Mouse (Mus musculus): Measurements from ENCODE around the gene Tesmin. TPM values are rescaled to one million over a fixed set of nuclear protein-coding genes. Genes with fewer than 3 reads are reported as not detected.

Gene Tesmin
- polyA plus RNA-seq, 1 experiment from 2014 or later = 0.13 TPM

DNA sequence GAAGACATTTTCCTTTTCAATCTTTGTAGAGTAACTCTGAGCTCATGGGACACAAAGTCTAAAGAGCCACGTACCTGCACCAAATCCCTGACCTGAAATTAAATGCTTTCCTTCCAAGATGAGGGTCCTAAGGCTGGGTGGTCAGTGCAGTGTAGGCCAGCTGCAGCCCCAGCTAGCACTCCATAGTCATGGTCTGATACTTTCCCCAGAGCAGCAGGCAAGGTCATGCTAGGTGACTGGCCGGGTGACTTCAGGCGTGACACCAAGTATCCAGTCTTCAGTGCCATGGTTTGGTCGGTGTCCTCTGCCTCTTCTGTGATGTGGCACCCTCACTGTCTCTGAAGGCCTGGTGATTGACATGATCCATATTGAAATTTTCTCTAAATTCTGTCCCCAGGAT lies 11.4 kb downstream of the Tesmin start:
- 85% methylated on average over 4 of the region's 4 CpGs for WGBS

GRCm38 (mm10) chr19:3401504-3401903 lies 12.8 kb downstream of the Tesmin start:
- Histone ChIP-seq H3K4me3 (no peak overlapping the region), H3K9ac (replicated peaks) (no peak overlapping the region), H3K36me3 (no peaks in the 10 kb centered on the region), H3K4me2 (replicated peaks) (no peak overlapping the region), H3K27ac (replicated peaks) (no peak overlapping the region), H3K9me3 (no peaks in the 10 kb centered on the region), H3K27me3 (no peaks in the 10 kb centered on the region), H3K4me1 (no peaks in the 10 kb centered on the region)
- 90% methylated on average over 7 of the region's 7 CpGs for WGBS
- no peak for ATAC-seq (replicated peaks)

More for the DNA sequence above, 11.4 kb downstream of the Tesmin start:
- Histone ChIP-seq H3K4me3 (no peak overlapping the region), H3K27me3 (no peaks in the 10 kb centered on the region), H3K9ac (replicated peaks) (no peak overlapping the region), H3K9me3 (no peaks in the 10 kb centered on the region), H3K27ac (replicated peaks) (no peak overlapping the region), H3K4me2 (replicated peaks) (no peak overlapping the region), H3K36me3 (no peaks in the 10 kb centered on the region), H3K4me1 (no peaks in the 10 kb centered on the region)
- no peak for ATAC-seq (replicated peaks)

DNA sequence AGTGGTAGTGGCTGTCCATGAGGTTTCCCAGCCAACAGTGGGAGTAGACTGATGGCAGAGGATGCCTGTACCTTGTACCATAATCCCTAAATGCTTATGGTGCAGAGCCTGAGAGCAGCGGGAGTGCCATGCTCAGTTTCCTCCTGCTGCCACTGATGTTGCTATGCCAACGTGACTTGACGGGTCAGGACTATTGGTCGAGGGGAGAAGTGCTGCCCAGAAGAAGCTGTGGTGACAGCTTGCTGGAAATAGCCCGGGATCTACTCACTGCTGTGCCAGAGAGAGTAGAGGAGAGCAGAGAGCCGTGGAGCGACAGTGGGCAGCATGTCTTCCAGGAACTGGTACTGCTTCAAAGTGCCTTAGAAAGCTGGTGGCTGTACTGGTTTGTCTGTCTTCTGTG lies 13.3 kb downstream of the Tesmin start:
- Histone ChIP-seq H3K9ac (replicated peaks) (no peak overlapping the region), H3K9me3 (no peaks in the 10 kb centered on the region), H3K27me3 (no peaks in the 10 kb centered on the region), H3K4me3 (no peak overlapping the region), H3K27ac (replicated peaks) (no peak overlapping the region), H3K36me3 (no peaks in the 10 kb centered on the region), H3K4me1 (no peaks in the 10 kb centered on the region), H3K4me2 (replicated peaks) (no peak overlapping the region)
- 50% methylated on average over 7 of the region's 7 CpGs for WGBS
- no peak for ATAC-seq (replicated peaks)

GRCm38 (mm10) chr19:3402390-3402789 lies 13.7 kb downstream of the Tesmin start:
- WGBS = 88% methylated on average over 6 of the region's 6 CpGs
- no peak for ATAC-seq (replicated peaks)

GRCm38 (mm10) chr19:3404030-3404429 lies 15.4 kb downstream of the Tesmin start:
- ATAC-seq (replicated peaks) = no peak
- Histone ChIP-seq H3K4me1 (no peaks in the 10 kb centered on the region), H3K9ac (replicated peaks) (no peak overlapping the region), H3K27ac (replicated peaks) (no peak overlapping the region), H3K4me3 (no peak overlapping the region), H3K4me2 (replicated peaks) (no peak overlapping the region), H3K36me3 (no peaks in the 10 kb centered on the region), H3K27me3 (no peaks in the 10 kb centered on the region), H3K9me3 (no peaks in the 10 kb centered on the region)
- WGBS = 82% methylated on average over 7 of the region's 7 CpGs

More at GRCm38 (mm10) chr19:3402390-3402789, 13.7 kb downstream of the Tesmin start:
- Histone ChIP-seq H3K27ac (replicated peaks) (no peak overlapping the region), H3K4me3 (no peak overlapping the region), H3K36me3 (no peaks in the 10 kb centered on the region), H3K4me2 (replicated peaks) (no peak overlapping the region), H3K9ac (replicated peaks) (no peak overlapping the region), H3K9me3 (no peaks in the 10 kb centered on the region), H3K4me1 (no peaks in the 10 kb centered on the region), H3K27me3 (no peaks in the 10 kb centered on the region)

GRCm38 (mm10) chr19:3405531-3406281 lies 17.0 kb downstream of the Tesmin start:
- no peaks in the 10 kb centered on the region for H3K4me1 ChIP-seq
- H3K27me3 ChIP-seq = no peaks in the 10 kb centered on the region
- ATAC-seq (replicated peaks) = no peak
- no peaks in the 10 kb centered on the region for H3K9me3 ChIP-seq
- no peak overlapping the region for H3K4me2 ChIP-seq (replicated peaks)
- no peaks in the 10 kb centered on the region for H3K36me3 ChIP-seq
- no peak overlapping the region for H3K9ac ChIP-seq (replicated peaks)
- H3K4me3 ChIP-seq = no peak overlapping the region
- WGBS = 64% methylated on average over 1 of the region's 1 CpGs
- no peak overlapping the region for H3K27ac ChIP-seq (replicated peaks)

DNA sequence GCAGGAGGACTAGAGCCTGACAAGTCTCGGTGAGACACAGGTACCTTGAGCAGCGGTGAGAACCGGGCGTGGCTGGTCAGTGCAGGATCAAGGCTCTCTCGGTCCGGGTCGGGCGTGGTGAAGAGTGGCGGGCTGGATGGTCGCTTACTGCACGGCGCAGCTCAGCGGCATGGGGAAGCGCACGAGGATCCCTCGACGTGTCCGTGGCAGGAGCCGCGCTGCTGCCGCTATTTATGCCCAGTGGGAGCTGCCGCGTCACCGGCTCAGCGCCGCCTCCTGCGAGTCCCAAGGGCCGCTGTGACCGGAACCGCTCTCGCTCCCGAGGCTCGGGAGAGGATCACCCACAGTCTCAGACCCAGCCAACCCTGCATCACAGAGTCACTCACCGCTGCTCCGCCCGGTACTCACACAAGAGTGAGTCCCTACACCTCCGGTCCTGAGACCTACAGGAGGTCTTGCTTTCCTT lies 25.6 kb downstream of the Tesmin start, which contains the start of gene Gal:
Gal (minus strand) TSS at position 277 of the 466 bp plus-strand sequence.
- Histone ChIP-seq H3K27me3 (peaks cover 15% of the 10 kb centered on the region), H3K9me3 (no peaks in the 10 kb centered on the region)
- peak; percentile 26; the same call in 1 of the 2 replicates for ATAC-seq (replicated peaks)

GRCm38 (mm10) chr19:3419251-3419650 lies 30.6 kb downstream of the Tesmin start:
- Histone ChIP-seq H3K4me1 (peaks cover 3% of the 10 kb centered on the region), H3K9ac (replicated peaks) (no peak overlapping the region), H3K36me3 (no peaks in the 10 kb centered on the region), H3K9me3 (no peaks in the 10 kb centered on the region), H3K4me3 (no peak overlapping the region), H3K4me2 (replicated peaks) (no peak overlapping the region), H3K27ac (replicated peaks) (no peak overlapping the region), H3K27me3 (no peaks in the 10 kb centered on the region; the same call in 1 of the 2 replicates)
- no peak for ATAC-seq (replicated peaks)
- WGBS = 60% methylated on average over 5 of the region's 5 CpGs

More for the DNA sequence above, 25.6 kb downstream of the Tesmin start, which contains the start of gene Gal:
- H3K4me1 ChIP-seq = peaks cover 7% of the 10 kb centered on the region
- no peaks in the 10 kb centered on the region for H3K36me3 ChIP-seq
- H3K27ac ChIP-seq (replicated peaks) = no peak within 1 kb of the TSS
- 3% methylated on average over 37 of the region's 37 CpGs for WGBS
- H3K4me2 ChIP-seq (replicated peaks) = peak within 1 kb of the TSS; percentile 48
- peak within 1 kb of the TSS; percentile 31 for H3K9ac ChIP-seq (replicated peaks)
- H3K4me3 ChIP-seq = peak within 1 kb of the TSS; percentile 31

GRCm38 (mm10) chr19:3422488-3422887 lies 33.8 kb downstream of the Tesmin start:
- H3K4me3 ChIP-seq = no peak overlapping the region
- H3K27ac ChIP-seq (replicated peaks) = no peak overlapping the region
- no peaks in the 10 kb centered on the region for H3K4me1 ChIP-seq
- 40% methylated on average over 6 of the region's 6 CpGs for WGBS
- no peaks in the 10 kb centered on the region for H3K27me3 ChIP-seq
- no peak overlapping the region for H3K4me2 ChIP-seq (replicated peaks)
- ATAC-seq (replicated peaks) = no peak
- no peak overlapping the region for H3K9ac ChIP-seq (replicated peaks)
- no peaks in the 10 kb centered on the region for H3K9me3 ChIP-seq
- H3K36me3 ChIP-seq = no peaks in the 10 kb centered on the region

DNA sequence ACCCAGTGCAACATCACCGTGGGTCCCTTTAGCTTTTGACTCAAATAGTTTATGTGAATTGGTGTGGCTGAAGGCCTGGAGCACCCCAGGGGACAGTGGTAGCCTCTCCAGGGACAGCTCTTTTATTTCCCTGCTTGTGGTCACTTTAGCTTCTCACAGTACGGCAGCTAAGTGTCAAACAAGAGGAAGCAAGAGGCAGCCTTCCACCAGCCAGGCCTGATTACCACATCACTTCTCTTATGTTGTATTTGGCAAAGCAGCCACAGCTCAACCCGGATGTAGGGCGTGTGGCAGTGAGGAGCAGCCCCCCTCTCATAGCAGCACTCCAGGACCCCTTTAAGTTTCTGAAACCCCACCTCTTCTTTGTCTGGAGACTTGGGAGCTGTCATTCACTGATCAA lies 34.3 kb downstream of the Tesmin start:
- no peak for ATAC-seq (replicated peaks)
- Histone ChIP-seq H3K4me2 (replicated peaks) (no peak overlapping the region), H3K27ac (replicated peaks) (no peak overlapping the region), H3K36me3 (no peaks in the 10 kb centered on the region), H3K9me3 (no peaks in the 10 kb centered on the region), H3K9ac (replicated peaks) (no peak overlapping the region), H3K27me3 (no peaks in the 10 kb centered on the region), H3K4me1 (no peaks in the 10 kb centered on the region), H3K4me3 (no peak overlapping the region)
- 61% methylated on average over 4 of the region's 4 CpGs for WGBS

GRCm38 (mm10) chr19:3424214-3424613 lies 35.6 kb downstream of the Tesmin start:
- Histone ChIP-seq H3K36me3 (no peaks in the 10 kb centered on the region), H3K4me2 (replicated peaks) (no peak overlapping the region), H3K4me1 (peaks cover 9% of the 10 kb centered on the region), H3K9me3 (no peaks in the 10 kb centered on the region), H3K27me3 (no peaks in the 10 kb centered on the region), H3K4me3 (no peak overlapping the region), H3K9ac (replicated peaks) (no peak overlapping the region), H3K27ac (replicated peaks) (no peak overlapping the region)
- no peak for ATAC-seq (replicated peaks)
- WGBS = 85% methylated on average over 2 of the region's 2 CpGs

GRCm38 (mm10) chr19:3428057-3428830 lies 39.6 kb downstream of the Tesmin start:
- ATAC-seq (replicated peaks) = no peak
- no peak overlapping the region for H3K9ac ChIP-seq (replicated peaks)
- H3K27ac ChIP-seq (replicated peaks) = no peak overlapping the region
- no peaks in the 10 kb centered on the region for H3K27me3 ChIP-seq
- H3K4me2 ChIP-seq (replicated peaks) = no peak overlapping the region
- no peaks in the 10 kb centered on the region for H3K9me3 ChIP-seq
- WGBS = 78% methylated on average over 15 of the region's 15 CpGs
- H3K4me3 ChIP-seq = no peak overlapping the region
- no peaks in the 10 kb centered on the region for H3K36me3 ChIP-seq
- peaks cover 13% of the 10 kb centered on the region for H3K4me1 ChIP-seq
